Mouse (Mus musculus) yolk sac, embryonic 10.5 days (tissue): ENCODE results near the gene Ptbp1.

Experiments
- DNase-seq: peaks from one replicate; pipeline ENCODE4 v3.0.0-alpha.2; 2017; ENCODE audit warnings: low spot score

The Ptbp1 gene

DNA sequence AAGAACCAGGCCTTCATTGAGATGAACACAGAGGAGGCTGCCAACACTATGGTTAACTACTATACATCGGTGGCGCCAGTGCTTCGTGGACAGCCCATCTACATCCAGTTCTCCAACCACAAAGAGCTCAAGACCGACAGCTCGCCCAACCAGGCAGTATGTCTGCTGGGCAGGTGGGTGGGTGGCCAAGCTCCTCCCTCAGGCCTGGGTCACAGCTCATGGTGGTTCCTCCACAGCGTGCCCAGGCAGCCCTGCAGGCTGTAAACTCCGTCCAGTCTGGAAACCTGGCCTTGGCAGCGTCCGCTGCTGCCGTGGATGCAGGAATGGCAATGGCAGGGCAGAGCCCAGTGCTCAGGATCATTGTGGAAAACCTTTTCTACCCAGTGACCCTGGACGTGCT, 4.9 kb downstream of the Ptbp1 start:
- DNase-seq, result no peak

- DNase-seq, result no peak
Measured at GRCm38 (mm10) chr10:79860079-79860911, 6.1 kb downstream of the Ptbp1 start.

DNA sequence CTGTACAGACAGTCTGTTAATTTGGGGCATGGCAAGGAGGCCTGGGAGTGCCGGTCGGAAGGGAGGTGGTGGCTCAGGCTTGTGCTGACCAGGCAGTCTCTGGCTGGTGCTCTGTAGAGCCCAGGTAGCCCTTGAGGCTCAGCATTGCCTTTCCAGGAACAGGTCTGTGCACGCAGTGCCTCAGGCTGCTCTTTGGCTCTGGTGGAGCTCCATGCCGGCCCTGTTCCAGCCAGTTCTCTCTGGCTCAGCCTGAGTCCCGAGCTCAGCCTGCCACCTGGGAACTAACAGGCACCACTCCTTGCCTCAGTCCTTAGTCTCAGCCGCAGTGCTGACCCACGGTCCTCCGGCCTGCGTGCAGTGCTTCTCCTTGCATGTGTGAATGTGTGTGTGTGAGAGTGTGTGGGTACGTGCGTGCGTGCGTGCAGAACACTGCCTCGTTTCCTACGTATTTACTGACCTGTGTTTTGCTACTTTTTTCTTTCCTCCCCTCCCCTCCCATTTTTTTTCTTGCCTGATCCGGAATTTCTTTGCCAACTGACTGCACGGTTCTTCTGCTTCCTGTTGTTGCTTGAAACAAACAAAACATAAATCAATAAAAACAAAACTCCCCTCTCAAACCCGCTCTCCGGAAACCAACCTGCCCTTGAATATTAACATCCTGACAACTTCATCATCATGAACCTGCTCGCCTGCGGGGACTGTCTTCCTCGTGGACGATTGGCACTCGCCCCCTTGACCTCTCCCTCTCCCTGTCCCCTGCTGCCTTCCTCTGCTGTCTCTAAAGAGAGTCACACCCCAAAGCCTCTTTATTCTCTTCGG, 7.2 kb downstream of the Ptbp1 start:
- no peak for DNase-seq

DNA sequence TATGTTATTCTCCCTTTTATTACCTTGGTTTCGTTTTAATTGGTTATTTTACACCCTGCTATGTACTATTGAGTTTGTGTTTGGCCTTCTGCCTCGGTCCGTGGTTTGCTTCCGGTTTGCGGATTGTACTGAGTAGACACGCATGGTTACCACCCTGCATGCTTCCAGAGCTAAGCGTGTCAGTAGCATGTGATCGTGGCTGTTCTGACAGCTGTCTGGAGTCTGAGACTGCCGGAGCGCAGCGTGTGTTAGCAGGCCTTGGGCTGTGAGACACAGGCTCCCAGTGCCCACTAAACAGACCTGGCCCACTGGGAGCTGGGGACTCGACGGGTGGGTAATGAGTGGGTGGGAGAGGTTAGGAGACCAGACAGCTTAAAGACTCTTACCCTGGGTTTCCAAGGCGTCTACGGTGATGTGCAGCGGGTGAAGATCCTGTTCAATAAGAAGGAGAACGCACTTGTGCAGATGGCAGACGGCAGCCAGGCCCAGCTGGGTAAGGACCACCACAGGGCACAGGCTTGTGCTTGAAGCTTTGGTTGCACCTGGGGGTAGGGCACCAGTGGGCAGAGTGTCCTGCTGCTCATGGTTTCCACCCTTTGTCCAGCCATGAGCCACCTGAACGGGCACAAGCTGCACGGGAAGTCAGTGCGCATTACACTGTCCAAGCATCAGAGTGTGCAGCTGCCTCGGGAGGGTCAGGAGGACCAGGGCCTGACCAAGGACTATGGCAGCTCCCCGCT, 8.0 kb downstream of the Ptbp1 start:
- no peak for DNase-seq

GRCm38 (mm10) chr10:79862925-79863324, 8.7 kb downstream of the Ptbp1 start:
- DNase-seq, result no peak

- DNase-seq, result no peak
Measured at GRCm38 (mm10) chr10:79864351-79865188, 10.3 kb downstream of the Ptbp1 start.

GRCm38 (mm10) chr10:79865189-79865601, 11.0 kb downstream of the Ptbp1 start:
- no peak for DNase-seq

DNA sequence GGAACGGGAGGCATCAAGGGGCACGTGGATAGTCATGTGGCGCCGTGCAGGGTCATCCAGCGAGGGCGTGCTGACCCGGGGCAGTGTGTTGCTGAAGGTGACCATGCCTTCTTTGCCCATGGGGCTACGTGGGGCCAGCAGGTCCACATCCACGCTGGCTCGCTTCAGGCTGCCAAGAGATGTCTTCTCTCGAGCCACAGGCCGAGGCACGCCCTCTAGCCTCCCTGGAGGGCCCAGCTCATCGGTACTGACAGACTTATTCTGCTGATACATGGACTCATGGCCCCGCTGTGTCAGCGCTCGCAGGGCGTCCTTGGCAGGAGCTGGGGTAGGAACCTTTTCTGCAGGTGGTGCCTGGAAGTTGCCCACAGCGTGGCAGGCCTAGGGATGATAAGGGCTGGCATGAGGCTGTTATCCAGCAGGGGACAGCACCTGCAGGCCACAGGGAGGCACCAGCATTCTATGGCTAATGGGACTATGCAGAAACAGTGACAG, 11.6 kb downstream of the Ptbp1 start:
- no peak for DNase-seq

- DNase-seq, result no peak
Measured at GRCm38 (mm10) chr10:79866601-79867000, 12.4 kb downstream of the Ptbp1 start.

GRCm38 (mm10) chr10:79871845-79872244, 17.6 kb downstream of the Ptbp1 start:
- DNase-seq, result no peak

DNA sequence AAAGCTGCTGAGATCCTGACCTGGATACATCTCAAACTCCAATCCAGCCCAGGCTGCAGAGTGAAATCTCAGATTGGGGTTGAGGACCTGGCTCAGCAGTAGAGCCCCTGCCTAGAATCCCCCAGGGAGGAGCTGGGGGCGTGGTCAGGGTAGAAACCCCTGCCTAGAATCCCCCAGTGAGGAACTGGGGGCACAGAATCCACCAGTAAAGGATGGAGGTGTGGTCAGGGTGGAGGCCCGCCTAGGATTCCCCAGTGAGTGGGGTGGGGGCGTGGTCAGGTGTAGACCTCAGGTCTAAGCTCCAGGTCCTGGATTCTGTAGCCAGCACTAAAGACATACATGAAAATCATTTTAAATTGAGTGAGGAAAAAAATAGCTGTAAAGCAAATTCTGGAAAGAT, 18.6 kb downstream of the Ptbp1 start:
- DNase-seq, result no peak

DNA sequence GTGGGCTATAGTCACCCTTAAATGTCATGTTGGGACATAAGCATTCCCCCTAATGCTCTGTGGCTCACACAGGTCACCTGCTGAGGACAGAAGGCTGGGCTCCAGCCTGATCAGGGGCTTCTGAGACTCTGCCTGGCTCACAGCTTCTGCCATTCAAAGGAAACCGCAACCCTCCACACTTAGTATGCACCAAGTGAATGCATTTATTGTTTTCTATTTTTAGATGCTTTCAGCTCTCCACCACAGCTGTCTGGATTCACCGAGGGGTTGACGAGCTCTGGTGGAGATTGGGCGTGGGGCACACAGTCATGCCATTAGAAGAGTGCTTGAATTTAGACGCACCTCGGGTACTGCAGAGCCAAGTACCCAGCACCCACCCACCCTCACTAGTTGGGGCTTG, 19.1 kb downstream of the Ptbp1 start:
- DNase-seq, result no peak

GRCm38 (mm10) chr10:79873715-79874289, 19.6 kb downstream of the Ptbp1 start:
- no peak for DNase-seq

GRCm38 (mm10) chr10:79874290-79874862, 20.1 kb downstream of the Ptbp1 start, which contains the start of the genes Prtn3 and Plppr3:
Gene Prtn3 (plus strand): TSS chr10:79874476.
Gene Plppr3 (minus strand): TSS chr10:79874634.
- DNase-seq, result no peak

DNA sequence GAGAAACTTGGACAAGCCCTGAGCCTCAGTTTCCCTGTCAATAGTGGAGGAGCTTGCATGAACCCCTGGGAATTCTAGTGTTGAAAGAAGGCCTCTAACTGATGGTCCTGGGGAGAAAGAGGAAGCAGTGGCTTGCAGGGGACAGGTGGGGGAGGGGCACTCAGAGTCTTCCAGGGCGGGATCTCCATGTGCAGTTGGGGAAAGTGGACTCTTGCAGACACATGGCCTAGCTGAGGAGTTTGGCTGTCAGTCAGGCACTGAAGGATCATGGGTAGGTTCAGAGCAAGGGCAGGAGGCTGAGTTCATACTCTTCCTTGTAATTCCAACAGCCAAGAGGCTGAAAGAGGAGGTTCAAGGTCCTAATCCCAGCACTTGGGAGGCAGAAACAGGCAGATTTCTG, 22.9 kb downstream of the Ptbp1 start:
- DNase-seq, result no peak

- DNase-seq, result no peak
Measured at GRCm38 (mm10) chr10:79877757-79878156, 23.5 kb downstream of the Ptbp1 start.

DNA sequence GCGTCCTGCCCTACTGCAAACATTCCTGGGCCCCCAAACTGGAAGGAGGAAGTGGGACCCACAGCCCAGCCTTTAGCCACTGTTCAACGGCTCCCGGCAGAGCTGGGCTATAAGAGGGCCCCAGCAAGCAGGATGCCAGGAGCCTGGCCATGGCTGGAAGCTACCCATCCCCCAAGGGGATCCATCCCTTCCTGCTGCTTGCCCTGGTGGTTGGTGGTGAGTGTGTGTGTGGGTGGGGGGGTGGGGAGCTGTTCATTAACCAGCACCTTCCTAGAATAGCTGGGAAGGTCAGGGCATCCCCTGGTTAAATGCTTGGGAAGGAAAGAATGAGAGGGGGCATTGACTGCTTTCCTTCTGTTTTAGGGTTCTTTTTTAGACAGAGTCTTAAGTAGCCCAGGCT, 25.3 kb downstream of the Ptbp1 start:
- peak; percentile 57 for DNase-seq

GRCm38 (mm10) chr10:79880721-79881120, 26.5 kb downstream of the Ptbp1 start:
- no peak for DNase-seq

DNA sequence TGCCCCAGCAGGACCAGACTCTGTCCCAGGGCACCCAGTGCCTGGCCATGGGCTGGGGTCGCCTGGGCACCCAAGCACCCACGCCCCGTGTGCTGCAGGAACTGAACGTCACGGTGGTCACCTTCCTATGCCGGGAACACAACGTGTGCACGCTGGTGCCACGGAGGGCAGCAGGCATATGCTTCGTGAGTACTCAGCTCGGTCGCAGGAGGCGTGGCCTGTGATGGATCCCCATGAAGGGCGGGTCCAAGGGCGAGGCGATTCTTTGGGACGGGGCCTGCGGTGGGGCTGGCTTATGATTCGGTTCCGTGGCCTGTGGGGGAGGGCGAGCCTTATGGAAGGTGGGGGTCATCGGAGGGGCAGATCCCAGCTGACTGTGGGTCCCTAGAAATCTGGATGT, 27.8 kb downstream of the Ptbp1 start:
- DNase-seq, result no peak

- peak; percentile 62 for DNase-seq
Measured at GRCm38 (mm10) chr10:79883297-79884084, 29.3 kb downstream of the Ptbp1 start.
